Mouse (Mus musculus): ENCODE results near the gene Gm9639. TPM values are rescaled to one million over a fixed set of nuclear protein-coding genes. Genes with fewer than 3 reads are reported as not detected.
"Not testable (repeated sequence)": the region's sequence is repeated elsewhere in the genome, so short reads cannot be mapped to it uniquely, and the experiment has no call there.

Gene Gm9639
- polyA plus RNA-seq, 1 experiment, result not detected

DNA sequence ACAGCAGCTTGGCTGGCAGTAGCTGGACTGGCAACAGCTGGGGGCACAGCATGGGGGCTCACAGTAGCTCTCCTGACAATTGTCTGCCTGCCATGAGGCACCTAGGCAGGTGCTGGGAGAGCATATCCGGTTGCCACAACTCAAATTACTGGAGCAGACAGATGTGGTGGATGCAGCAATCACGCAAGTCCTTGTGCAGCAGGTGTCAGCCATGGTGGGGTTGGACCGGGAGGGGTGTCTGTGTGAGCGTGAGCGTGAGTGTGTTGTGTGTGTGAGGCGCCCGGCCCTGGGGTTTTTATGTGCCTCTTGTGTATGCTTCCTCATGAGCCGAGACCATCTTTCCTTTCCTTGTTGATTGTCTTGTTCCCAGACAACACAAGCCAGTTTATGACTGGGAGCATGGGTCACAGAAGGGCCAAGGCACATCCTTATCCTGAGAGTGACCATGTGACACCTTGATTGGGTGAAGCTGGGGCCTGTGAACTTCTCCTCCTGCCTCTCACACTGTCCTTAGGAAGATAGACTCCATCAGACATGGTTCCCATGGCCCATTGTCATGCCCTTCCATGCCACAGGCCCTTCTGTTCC is 4.1 kb upstream of the Gm9639 start, which contains the start of gene Gm19668:
Gene Gm19668 (minus strand): TSS at position 213 of the 588 bp plus-strand sequence.
- no peak for TF ChIP-seq POLR2A (IDR thresholded peaks at IDR 0.05; ENCODE audit: extremely low read depth, insufficient read depth, low read length)
- TF ChIP-seq CTCF (IDR thresholded peaks at IDR 0.05; ENCODE audit: extremely low read depth, insufficient read depth, low read length), result no peak
- Histone ChIP-seq H3K4me3 (ENCODE audit: insufficient read depth, low read length) (no peak within 1 kb of the TSS), H3K4me1 (ENCODE audit: control insufficient read depth, insufficient read depth, low read length) (no peaks in the 10 kb centered on the region), H3K27ac (ENCODE audit: insufficient read depth, low read length) (no peak within 1 kb of the TSS)

GRCm38 (mm10) chr10:77798164-77798920 is 3.5 kb upstream of the Gm9639 start:
- H3K27ac ChIP-seq (ENCODE audit: insufficient read depth, low read length); H3K4me1 ChIP-seq (ENCODE audit: control insufficient read depth, insufficient read depth, low read length); H3K4me3 ChIP-seq (ENCODE audit: insufficient read depth, low read length): not testable (repeated sequence)

- no peak overlapping the region for H3K27ac ChIP-seq (ENCODE audit: insufficient read depth, low read length)
- H3K4me3 ChIP-seq (ENCODE audit: insufficient read depth, low read length), result no peak overlapping the region
- no peaks in the 10 kb centered on the region for H3K4me1 ChIP-seq (ENCODE audit: control insufficient read depth, insufficient read depth, low read length)
- TF ChIP-seq POLR2A (IDR thresholded peaks at IDR 0.05; ENCODE audit: extremely low read depth, insufficient read depth, low read length) (no peak), CTCF (IDR thresholded peaks at IDR 0.05; ENCODE audit: extremely low read depth, insufficient read depth, low read length) (no peak)
Observed at GRCm38 (mm10) chr10:77797677-77798076, 2.8 kb upstream of the Gm9639 start.

- no peak overlapping the region for H3K4me3 ChIP-seq (ENCODE audit: insufficient read depth, low read length)
- H3K4me1 ChIP-seq (ENCODE audit: control insufficient read depth, insufficient read depth, low read length), result no peaks in the 10 kb centered on the region
- no peak overlapping the region for H3K27ac ChIP-seq (ENCODE audit: insufficient read depth, low read length)
- TF ChIP-seq CTCF (IDR thresholded peaks at IDR 0.05; ENCODE audit: extremely low read depth, insufficient read depth, low read length) (no peak), POLR2A (IDR thresholded peaks at IDR 0.05; ENCODE audit: extremely low read depth, insufficient read depth, low read length) (no peak)
Observed at GRCm38 (mm10) chr10:77788621-77789020, 6.3 kb downstream of the Gm9639 start.

GRCm38 (mm10) chr10:77787876-77788275 is 7.0 kb downstream of the Gm9639 start, which contains the start of gene Gm7137:
Gene Gm7137, minus strand, starts transcription at chr10:77788200.
- not testable (repeated sequence) for H3K27ac ChIP-seq (ENCODE audit: insufficient read depth, low read length); H3K4me1 ChIP-seq (ENCODE audit: control insufficient read depth, insufficient read depth, low read length); H3K4me3 ChIP-seq (ENCODE audit: insufficient read depth, low read length)

DNA sequence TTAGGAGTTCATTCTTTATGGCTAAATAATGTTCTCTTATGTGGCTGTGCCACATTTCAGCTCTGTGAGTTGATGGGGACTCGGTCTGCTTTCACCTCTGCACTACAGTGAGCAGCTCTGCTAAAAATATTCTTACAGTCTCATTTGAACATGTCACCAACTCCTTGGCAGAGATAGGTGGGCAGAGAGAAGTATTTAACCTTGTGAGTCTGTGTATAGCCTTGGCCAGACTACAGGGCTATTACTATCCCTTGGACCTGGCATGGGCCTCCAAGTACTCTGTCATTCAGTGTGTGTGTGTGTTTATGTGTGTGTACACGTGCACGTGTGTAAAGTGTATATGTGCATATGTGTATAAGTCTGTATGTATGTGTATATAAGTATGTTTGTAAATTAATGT is 11.5 kb downstream of the Gm9639 start:
- not testable (repeated sequence) for H3K4me3 ChIP-seq (ENCODE audit: insufficient read depth, low read length); H3K4me1 ChIP-seq (ENCODE audit: control insufficient read depth, insufficient read depth, low read length); H3K27ac ChIP-seq (ENCODE audit: insufficient read depth, low read length)

DNA sequence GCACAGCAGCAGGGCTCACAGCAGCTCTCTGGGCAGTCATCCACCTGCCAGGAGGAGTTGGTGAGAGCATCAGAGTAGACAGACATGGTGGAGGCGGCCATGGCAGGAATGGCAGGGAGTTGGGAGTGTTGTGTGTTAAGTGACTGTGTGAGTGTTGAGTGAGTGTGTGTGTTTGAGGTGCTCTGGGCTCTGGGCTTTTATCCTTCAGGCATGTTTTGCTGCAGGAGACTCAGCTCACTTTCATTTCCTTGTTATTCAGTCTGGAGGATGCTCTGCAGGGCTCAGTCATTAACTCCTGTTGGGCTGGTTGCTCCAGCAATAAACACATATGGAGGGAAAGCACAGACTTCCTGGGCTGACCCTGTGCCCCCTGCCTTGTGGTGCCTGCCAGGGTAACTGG is 12.4 kb downstream of the Gm9639 start, which contains the start of gene Gm3250:
Gene Gm3250 (minus strand): TSS at position 101 of the 400 bp plus-strand sequence.
- not testable (repeated sequence) for H3K4me1 ChIP-seq (ENCODE audit: control insufficient read depth, insufficient read depth, low read length); H3K4me3 ChIP-seq (ENCODE audit: insufficient read depth, low read length); H3K27ac ChIP-seq (ENCODE audit: insufficient read depth, low read length)

GRCm38 (mm10) chr10:77776844-77777243 is 18.0 kb downstream of the Gm9639 start, which contains the start of gene Gm7138:
Gene Gm7138, minus strand, starts transcription at chr10:77776944.
- H3K4me1 ChIP-seq (ENCODE audit: control insufficient read depth, insufficient read depth, low read length); H3K4me3 ChIP-seq (ENCODE audit: insufficient read depth, low read length); H3K27ac ChIP-seq (ENCODE audit: insufficient read depth, low read length): not testable (repeated sequence)

DNA sequence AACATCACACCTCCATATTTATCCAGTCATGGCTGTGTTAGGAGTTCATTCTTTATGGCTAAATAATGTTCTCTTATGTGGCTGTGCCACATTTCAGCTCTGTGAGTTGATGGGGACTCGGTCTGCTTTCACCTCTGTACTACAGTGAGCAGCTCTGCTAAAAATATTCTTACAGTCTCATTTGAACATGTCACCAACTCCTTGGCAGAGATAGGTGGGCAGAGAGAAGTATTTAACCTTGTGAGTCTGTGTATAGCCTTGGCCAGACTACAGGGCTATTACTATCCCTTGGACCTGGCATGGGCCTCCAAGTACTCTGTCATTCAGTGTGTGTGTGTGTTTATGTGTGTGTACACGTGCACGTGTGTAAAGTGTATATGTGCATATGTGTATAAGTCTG is 22.7 kb downstream of the Gm9639 start:
- not testable (repeated sequence) for H3K4me1 ChIP-seq (ENCODE audit: control insufficient read depth, insufficient read depth, low read length); H3K4me3 ChIP-seq (ENCODE audit: insufficient read depth, low read length); H3K27ac ChIP-seq (ENCODE audit: insufficient read depth, low read length)

DNA sequence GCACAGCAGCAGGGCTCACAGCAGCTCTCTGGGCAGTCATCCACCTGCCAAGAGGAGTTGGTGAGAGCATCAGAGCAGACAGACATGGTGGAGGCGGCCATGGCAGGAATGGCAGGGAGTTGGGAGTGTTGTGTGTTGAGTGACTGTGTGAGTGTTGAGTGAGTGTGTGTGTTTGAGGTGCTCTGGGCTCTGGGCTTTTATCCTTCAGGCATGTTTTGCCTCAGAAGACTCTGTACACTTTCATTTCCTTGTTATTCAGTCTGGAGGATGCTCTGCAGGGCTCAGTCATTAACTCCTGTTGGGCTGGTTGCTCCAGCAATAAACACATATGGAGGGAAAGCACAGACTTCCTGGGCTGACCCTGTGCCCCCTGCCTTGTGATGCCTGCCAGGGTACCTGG is 23.7 kb downstream of the Gm9639 start, which contains the start of gene Gm3238:
Gene Gm3238 (minus strand): TSS at position 101 of the 400 bp plus-strand sequence.
- not testable (repeated sequence) for H3K27ac ChIP-seq (ENCODE audit: insufficient read depth, low read length); H3K4me3 ChIP-seq (ENCODE audit: insufficient read depth, low read length); H3K4me1 ChIP-seq (ENCODE audit: control insufficient read depth, insufficient read depth, low read length)

- H3K4me3 ChIP-seq (ENCODE audit: insufficient read depth, low read length), result no peak overlapping the region
- no peak for TF ChIP-seq CTCF (IDR thresholded peaks at IDR 0.05; ENCODE audit: extremely low read depth, insufficient read depth, low read length)
- no peak for TF ChIP-seq POLR2A (IDR thresholded peaks at IDR 0.05; ENCODE audit: extremely low read depth, insufficient read depth, low read length)
- no peak overlapping the region; the same call in 1 of the 2 replicates for H3K27ac ChIP-seq (ENCODE audit: insufficient read depth, low read length)
- no peaks in the 10 kb centered on the region for H3K4me1 ChIP-seq (ENCODE audit: control insufficient read depth, insufficient read depth, low read length)
Observed at GRCm38 (mm10) chr10:77769727-77770126, 25.1 kb downstream of the Gm9639 start.

DNA sequence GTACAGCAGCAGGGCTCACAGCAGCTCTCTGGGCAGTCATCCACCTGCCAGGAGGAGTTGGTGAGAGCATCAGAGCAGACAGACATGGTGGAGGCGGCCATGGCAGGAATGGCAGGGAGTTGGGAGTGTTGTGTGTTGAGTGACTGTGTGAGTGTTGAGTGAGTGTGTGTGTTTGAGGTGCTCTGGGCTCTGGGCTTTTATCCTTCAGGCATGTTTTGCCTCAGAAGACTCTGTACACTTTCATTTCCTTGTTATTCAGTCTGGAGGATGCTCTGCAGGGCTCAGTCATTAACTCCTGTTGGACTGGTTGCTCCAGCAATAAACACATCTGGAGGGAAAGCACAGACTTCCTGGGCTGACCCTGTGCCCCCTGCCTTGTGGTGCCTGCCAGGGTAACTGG is 35.3 kb downstream of the Gm9639 start, which contains the start of gene Gm3233:
Gene Gm3233 (minus strand): TSS at position 101 of the 400 bp plus-strand sequence.
- not testable (repeated sequence) for H3K4me3 ChIP-seq (ENCODE audit: insufficient read depth, low read length); H3K27ac ChIP-seq (ENCODE audit: insufficient read depth, low read length); H3K4me1 ChIP-seq (ENCODE audit: control insufficient read depth, insufficient read depth, low read length)
